Mouse (Mus musculus): ENCODE measurements at regions not wholly inside any gene's neighbourhood (a gene's known extent, or its start where the extent isn't known, plus 50 kb on each side); places are given as distances from the start of the nearest gene placed in this dataset.

DNA sequence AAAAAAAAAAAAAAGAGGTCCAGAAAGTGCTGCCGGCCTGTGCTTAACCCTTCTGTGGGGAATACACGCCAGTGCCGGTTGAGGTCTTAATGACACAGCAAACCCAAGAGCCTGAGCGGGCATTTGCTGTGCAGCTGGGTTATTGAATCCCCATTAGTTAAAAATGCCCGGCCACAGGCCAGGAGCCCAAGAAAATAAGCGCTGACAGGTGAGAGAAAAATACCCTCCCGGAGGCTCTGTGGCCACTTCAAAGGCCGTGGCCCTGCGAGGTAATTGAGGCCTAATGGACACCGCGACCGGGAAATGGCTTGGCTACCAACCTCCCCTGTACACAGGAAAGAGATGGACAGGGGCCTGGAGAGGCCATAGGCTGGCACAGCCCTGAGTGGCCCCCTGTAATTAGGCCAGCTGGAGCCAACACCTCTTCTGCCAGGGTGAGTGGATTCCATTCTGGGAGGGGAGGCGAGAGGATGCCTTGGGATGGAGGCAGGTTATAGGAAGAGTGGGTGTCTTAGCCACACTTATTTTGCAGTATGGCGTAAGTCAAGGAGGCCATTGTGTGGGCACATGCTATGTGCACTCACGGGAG lies 79.7 kb downstream of the Irx5 start:
- no peak for TF ChIP-seq CTCF (IDR thresholded peaks at IDR 0.05; ENCODE audit: control insufficient read depth, insufficient read depth, insufficient replicate concordance, low read depth, low read length)
- no peak for TF ChIP-seq POLR2A (IDR thresholded peaks at IDR 0.05; ENCODE audit: control insufficient read depth, low read depth, low read length)
